Mouse (Mus musculus): ENCODE measurements around the gene Chn2.

The Chn2 gene

DNA sequence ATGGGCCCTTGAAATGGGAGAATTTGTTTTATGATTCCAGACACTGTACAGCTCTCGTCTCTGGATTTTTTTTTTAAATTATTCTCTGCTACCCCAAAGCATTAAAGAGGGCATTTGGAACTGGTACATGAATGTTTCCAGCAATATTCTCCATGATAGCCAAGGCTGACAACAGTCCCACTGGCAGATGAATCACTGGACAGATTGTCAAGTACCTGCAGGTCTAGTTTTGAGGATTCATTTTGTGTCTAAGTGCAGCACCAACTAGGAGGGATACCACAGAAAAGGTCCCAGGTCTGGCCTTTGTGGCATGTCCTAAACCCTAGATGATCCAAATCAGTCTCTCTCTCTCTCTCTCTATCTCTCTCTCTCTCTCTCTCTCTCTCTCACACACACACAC is 89.3 kb downstream of the Chn2 start:
- Histone ChIP-seq H3K4me3 (replicated peaks; ENCODE audit: low read length) (no peak overlapping the region), H3K27me3 (ENCODE audit: insufficient read depth, low read length) (no peaks in the 10 kb centered on the region), H3K36me3 (ENCODE audit: insufficient read depth, low read length) (peaks cover 4% of the 10 kb centered on the region; the same call in 1 of the 2 replicates), H3K4me1 (replicated peaks; ENCODE audit: low read depth, low read length) (peaks cover 34% of the 10 kb centered on the region), H3K9me3 (ENCODE audit: low read length) (no peaks in the 10 kb centered on the region)
- TF ChIP-seq NANOG (IDR thresholded peaks at IDR 0.05; ENCODE audit: borderline replicate concordance, low read length) (no peak), POU5F1 (IDR thresholded peaks at IDR 0.05; ENCODE audit: borderline replicate concordance, low read length) (no peak), CTCF (conservative IDR thresholded peaks at IDR 0.05; ENCODE audit: low read length) (no peak)

DNA sequence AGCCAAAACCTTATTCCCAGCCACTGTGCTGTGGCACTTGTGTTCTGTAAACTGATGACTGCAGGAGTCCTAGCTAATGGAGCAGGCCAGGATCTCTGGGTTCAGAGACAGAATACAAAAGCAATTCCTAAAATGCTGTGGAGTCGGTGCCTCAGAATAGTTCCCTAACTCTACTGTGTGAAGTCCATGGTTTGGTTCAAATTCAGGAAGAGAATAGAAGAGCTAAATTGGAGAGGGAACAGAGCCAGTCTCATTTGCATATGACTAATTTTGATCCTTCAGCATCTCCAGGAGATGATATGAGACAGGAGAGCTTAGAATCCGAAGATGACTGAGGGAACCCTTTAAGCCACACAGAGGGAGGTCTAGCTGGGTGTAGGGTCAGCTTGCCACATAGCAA is 90.2 kb downstream of the Chn2 start:
- Histone ChIP-seq H3K27me3 (ENCODE audit: insufficient read depth, low read length) (no peaks in the 10 kb centered on the region), H3K4me1 (replicated peaks; ENCODE audit: low read depth, low read length) (peaks cover 34% of the 10 kb centered on the region), H3K9me3 (ENCODE audit: low read length) (no peaks in the 10 kb centered on the region), H3K36me3 (ENCODE audit: insufficient read depth, low read length) (peaks cover 4% of the 10 kb centered on the region; the same call in 1 of the 2 replicates), H3K4me3 (replicated peaks; ENCODE audit: low read length) (no peak overlapping the region)
- TF ChIP-seq POU5F1 (IDR thresholded peaks at IDR 0.05; ENCODE audit: borderline replicate concordance, low read length) (no peak), CTCF (conservative IDR thresholded peaks at IDR 0.05; ENCODE audit: low read length) (no peak), NANOG (IDR thresholded peaks at IDR 0.05; ENCODE audit: borderline replicate concordance, low read length) (no peak)

DNA sequence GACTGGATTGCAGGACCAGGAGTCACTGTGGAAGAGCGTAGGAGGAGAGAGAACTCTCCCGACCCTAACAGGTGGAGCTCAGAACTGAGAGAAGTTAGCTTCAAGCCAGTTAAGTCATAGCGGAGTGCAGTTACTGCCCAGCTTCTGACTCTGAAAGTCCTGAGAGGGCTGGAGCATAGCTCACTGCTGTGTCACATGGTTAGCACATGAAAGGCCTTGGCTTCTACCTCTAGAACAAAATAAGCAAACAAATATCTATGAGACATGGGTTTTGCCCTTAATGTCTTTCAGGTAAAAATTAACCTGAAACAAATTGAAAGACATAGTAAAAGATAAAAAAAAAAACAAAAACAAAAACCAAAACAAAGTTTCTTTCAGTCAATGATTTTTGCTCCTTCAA is 91.5 kb downstream of the Chn2 start:
- Histone ChIP-seq H3K36me3 (ENCODE audit: insufficient read depth, low read length) (peaks cover 4% of the 10 kb centered on the region; the same call in 1 of the 2 replicates), H3K27me3 (ENCODE audit: insufficient read depth, low read length) (no peaks in the 10 kb centered on the region), H3K9me3 (ENCODE audit: low read length) (no peaks in the 10 kb centered on the region), H3K4me1 (replicated peaks; ENCODE audit: low read depth, low read length) (peaks cover 21% of the 10 kb centered on the region), H3K4me3 (replicated peaks; ENCODE audit: low read length) (no peak overlapping the region)
- no peak for TF ChIP-seq NANOG (IDR thresholded peaks at IDR 0.05; ENCODE audit: borderline replicate concordance, low read length)
- TF ChIP-seq POU5F1 (IDR thresholded peaks at IDR 0.05; ENCODE audit: borderline replicate concordance, low read length) = no peak
- TF ChIP-seq CTCF (conservative IDR thresholded peaks at IDR 0.05; ENCODE audit: low read length) = no peak

DNA sequence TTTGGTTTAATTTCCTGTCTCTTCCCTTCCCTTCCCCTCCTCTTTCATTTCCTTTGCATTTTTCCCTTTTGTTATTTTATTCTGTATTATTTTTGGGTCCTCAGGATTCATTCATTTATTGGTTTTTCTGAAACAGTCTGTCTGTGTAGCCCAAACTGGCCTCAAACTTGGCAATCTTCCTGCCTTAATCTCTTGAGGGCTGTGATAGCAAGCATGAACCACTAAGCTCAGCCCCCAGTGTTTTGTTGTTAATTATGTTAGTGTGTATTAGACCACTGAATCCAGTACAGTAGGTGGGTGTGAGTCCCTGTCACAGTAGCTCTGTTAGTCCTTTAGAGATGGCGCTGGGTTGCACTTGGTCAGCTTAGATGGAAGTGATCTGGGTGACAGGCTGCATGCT is 93.2 kb downstream of the Chn2 start:
- Histone ChIP-seq H3K4me3 (replicated peaks; ENCODE audit: low read length) (no peak overlapping the region), H3K27me3 (ENCODE audit: insufficient read depth, low read length) (no peaks in the 10 kb centered on the region), H3K4me1 (replicated peaks; ENCODE audit: low read depth, low read length) (peaks cover 4% of the 10 kb centered on the region), H3K36me3 (ENCODE audit: insufficient read depth, low read length) (peaks cover 4% of the 10 kb centered on the region; the same call in 1 of the 2 replicates), H3K9me3 (ENCODE audit: low read length) (no peaks in the 10 kb centered on the region)
- TF ChIP-seq POU5F1 (IDR thresholded peaks at IDR 0.05; ENCODE audit: borderline replicate concordance, low read length) = no peak
- no peak for TF ChIP-seq CTCF (conservative IDR thresholded peaks at IDR 0.05; ENCODE audit: low read length)
- TF ChIP-seq NANOG (IDR thresholded peaks at IDR 0.05; ENCODE audit: borderline replicate concordance, low read length) = no peak

DNA sequence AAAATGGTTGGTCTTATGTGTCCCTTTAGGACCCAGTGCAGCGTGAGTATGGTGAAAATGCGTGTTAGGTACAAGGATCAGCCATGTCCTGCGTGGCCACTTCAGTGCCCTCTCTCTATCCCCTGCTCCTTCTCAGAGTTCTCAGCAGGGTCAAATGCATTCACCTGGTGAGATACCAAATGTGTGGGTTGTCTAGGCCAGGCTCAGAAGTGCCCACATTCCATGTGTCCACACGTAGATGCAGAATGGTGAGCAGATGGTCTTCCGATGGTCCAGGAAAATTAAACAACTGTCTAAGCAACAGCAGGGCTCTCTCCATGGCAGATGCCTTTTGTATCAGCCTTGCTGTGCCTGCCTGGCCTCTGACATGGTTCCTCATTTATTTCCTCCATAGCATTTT is 93.9 kb downstream of the Chn2 start:
- TF ChIP-seq CTCF (conservative IDR thresholded peaks at IDR 0.05; ENCODE audit: low read length) = no peak
- TF ChIP-seq NANOG (IDR thresholded peaks at IDR 0.05; ENCODE audit: borderline replicate concordance, low read length) = no peak
- no peak for TF ChIP-seq POU5F1 (IDR thresholded peaks at IDR 0.05; ENCODE audit: borderline replicate concordance, low read length)
- Histone ChIP-seq H3K4me3 (replicated peaks; ENCODE audit: low read length) (no peak overlapping the region), H3K27me3 (ENCODE audit: insufficient read depth, low read length) (no peaks in the 10 kb centered on the region), H3K9me3 (ENCODE audit: low read length) (no peaks in the 10 kb centered on the region), H3K4me1 (replicated peaks; ENCODE audit: low read depth, low read length) (no peaks in the 10 kb centered on the region), H3K36me3 (ENCODE audit: insufficient read depth, low read length) (peaks cover 4% of the 10 kb centered on the region; the same call in 1 of the 2 replicates)

DNA sequence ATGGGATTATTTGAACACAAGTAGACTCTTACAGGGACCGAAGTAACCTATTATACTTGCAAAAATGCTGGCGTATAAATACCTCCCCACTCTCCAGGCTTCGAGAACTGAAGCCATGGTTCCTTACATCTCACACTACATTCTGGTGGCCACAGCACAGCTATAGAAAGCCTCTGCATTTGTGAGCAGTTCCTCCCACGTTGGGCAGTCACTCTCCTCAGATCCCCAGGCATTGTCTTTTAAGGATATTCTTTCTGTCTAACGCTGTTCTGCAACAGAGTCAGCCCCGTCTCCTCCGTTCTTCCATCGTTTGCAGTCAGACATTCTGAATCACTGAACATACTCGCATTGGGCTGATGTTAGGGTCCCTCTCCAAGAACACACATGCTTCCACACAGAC is 98.8 kb downstream of the Chn2 start:
- Histone ChIP-seq H3K4me3 (replicated peaks; ENCODE audit: low read length) (no peak overlapping the region), H3K9me3 (ENCODE audit: low read length) (no peaks in the 10 kb centered on the region), H3K4me1 (replicated peaks; ENCODE audit: low read depth, low read length) (peaks cover 17% of the 10 kb centered on the region), H3K36me3 (ENCODE audit: insufficient read depth, low read length) (no peaks in the 10 kb centered on the region), H3K27me3 (ENCODE audit: insufficient read depth, low read length) (no peaks in the 10 kb centered on the region)
- no peak for TF ChIP-seq CTCF (conservative IDR thresholded peaks at IDR 0.05; ENCODE audit: low read length)

DNA sequence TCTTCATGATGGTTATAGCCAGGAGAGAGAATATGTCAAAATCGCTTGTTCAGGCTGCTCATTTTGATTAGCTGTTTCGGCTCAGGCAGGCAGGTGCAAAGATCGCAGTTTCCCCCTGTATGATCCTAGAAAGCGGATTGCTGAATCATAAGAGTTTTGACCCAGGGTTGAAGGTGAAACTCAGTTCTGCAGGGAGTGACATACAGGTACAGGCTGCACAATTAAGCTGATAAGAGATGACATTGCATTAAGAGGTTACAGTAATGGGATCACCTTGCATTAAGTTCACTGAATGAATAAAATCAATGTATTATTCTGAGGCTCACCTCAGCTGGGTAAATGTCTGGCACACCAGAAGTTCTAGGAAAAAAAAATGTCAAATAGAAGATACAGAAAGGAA is 101.1 kb downstream of the Chn2 start:
- Histone ChIP-seq H3K4me3 (replicated peaks; ENCODE audit: low read length) (no peak overlapping the region), H3K36me3 (ENCODE audit: insufficient read depth, low read length) (no peaks in the 10 kb centered on the region), H3K9me3 (ENCODE audit: low read length) (no peaks in the 10 kb centered on the region), H3K27me3 (ENCODE audit: insufficient read depth, low read length) (no peaks in the 10 kb centered on the region), H3K4me1 (replicated peaks; ENCODE audit: low read depth, low read length) (peaks cover 17% of the 10 kb centered on the region)
- TF ChIP-seq CTCF (conservative IDR thresholded peaks at IDR 0.05; ENCODE audit: low read length) (no peak), POU5F1 (IDR thresholded peaks at IDR 0.05; ENCODE audit: borderline replicate concordance, low read length) (no peak), NANOG (IDR thresholded peaks at IDR 0.05; ENCODE audit: borderline replicate concordance, low read length) (no peak)

DNA sequence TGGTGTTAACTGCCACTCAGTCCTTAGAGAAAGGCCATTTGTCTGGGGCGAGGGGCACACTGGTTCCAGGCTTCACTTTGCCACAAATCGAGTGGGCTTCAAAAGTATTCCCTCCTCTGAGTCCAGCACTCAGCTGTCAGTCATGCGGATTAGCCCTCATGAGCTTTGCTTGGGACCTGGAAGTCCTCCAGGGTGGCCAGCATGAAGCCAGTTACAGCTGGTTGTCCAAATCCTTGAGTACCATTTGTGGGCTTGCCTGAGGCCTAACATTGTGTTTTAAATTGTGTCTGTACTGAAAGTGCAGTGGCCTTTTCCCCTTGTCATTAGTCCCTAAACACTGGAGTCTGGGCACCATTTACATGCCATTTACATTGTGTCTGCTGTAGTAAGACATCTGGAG is 101.8 kb downstream of the Chn2 start:
- TF ChIP-seq NANOG (IDR thresholded peaks at IDR 0.05; ENCODE audit: borderline replicate concordance, low read length) (no peak), CTCF (conservative IDR thresholded peaks at IDR 0.05; ENCODE audit: low read length) (no peak), POU5F1 (IDR thresholded peaks at IDR 0.05; ENCODE audit: borderline replicate concordance, low read length) (no peak)
- no peaks in the 10 kb centered on the region for H3K36me3 ChIP-seq (ENCODE audit: insufficient read depth, low read length)
- no peak overlapping the region for H3K4me3 ChIP-seq (replicated peaks; ENCODE audit: low read length)
- H3K4me1 ChIP-seq (replicated peaks; ENCODE audit: low read depth, low read length) = peaks cover 17% of the 10 kb centered on the region
- H3K27me3 ChIP-seq (ENCODE audit: insufficient read depth, low read length) = no peaks in the 10 kb centered on the region
- no peaks in the 10 kb centered on the region for H3K9me3 ChIP-seq (ENCODE audit: low read length)

DNA sequence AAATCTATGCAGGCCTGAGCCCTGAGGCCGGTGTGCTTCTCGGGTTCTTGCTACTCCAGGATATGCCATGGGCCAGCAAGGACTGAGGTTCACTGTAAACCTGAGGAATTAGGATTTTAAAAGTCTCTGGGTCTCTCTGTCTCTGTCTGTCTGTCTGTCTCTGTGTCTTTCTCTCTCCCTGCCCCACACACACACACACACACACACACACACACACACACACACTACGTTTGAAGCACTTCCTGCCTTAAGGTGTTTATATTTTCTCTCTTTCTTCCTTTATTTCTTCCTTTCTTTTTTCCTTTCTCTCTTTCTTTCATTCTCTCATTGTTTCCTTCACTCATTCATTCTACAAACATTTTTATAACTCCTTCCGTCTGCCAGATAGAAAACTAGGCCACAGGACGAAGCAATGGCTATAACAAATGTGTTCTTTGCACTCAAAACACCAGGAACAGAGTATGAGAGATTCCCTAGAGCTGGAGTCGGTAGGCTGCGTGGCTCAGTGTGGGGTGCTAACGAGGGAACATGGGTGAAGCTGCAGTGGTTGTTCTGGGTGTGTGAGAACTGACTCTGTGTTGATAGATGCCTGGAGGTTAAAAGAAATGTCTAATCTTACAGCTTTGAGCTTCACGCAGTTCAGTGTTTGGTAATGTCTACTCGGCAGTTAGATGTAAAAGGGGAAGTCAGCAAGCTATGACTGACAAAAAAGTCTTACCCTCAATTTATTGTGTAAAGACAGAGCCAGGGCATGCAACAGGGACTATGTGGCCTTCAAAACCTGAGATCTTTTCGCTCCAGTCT is 103.7 kb downstream of the Chn2 start:
- Histone ChIP-seq H3K36me3 (ENCODE audit: insufficient read depth, low read length) (no peaks in the 10 kb centered on the region), H3K27me3 (ENCODE audit: insufficient read depth, low read length) (no peaks in the 10 kb centered on the region), H3K4me1 (replicated peaks; ENCODE audit: low read depth, low read length) (peaks cover 17% of the 10 kb centered on the region), H3K9me3 (ENCODE audit: low read length) (no peaks in the 10 kb centered on the region), H3K4me3 (replicated peaks; ENCODE audit: low read length) (no peak overlapping the region)
- TF ChIP-seq CTCF (conservative IDR thresholded peaks at IDR 0.05; ENCODE audit: low read length) (no peak), NANOG (IDR thresholded peaks at IDR 0.05; ENCODE audit: borderline replicate concordance, low read length) (no peak), POU5F1 (IDR thresholded peaks at IDR 0.05; ENCODE audit: borderline replicate concordance, low read length) (no peak)

All from E14TG2a.4 (cell line).